Mouse (Mus musculus): ENCODE results near the gene Pam16. TPM values are rescaled to one million over a fixed set of nuclear protein-coding genes. Genes with fewer than 3 reads are reported as not detected.

The Pam16 gene
- polyA plus RNA-seq, 1 experiment from 2014 or later: 59.7 TPM

DNA sequence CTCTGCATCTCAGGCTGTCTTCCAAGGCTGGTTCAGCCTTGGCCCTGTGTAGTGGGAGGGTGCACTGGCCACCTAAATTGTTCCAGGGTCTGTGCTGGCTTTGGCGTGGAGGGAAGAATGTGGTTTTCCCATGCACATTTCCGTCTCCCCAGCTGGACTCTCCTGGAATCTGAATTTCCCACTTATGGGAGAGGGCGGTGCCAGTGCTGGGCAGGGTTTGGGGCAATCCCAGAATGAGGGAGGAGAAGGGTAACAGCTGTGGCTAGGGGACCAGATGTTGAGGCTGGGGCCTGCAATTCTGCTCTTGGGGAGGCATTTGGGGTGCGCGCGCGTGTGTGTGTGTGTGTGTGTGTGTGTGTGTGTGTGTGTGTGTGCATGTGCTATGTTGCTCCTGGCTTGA is 27.5 kb downstream of the Pam16 start:
- Histone ChIP-seq H3K4me1 (ENCODE audit: insufficient read depth) (peaks cover 15% of the 10 kb centered on the region; the same call in 1 of the 2 replicates), H3K36me3 (replicated peaks; ENCODE audit: insufficient read depth, low read length) (no peaks in the 10 kb centered on the region), H3K9ac (replicated peaks) (no peak overlapping the region), H3K9me3 (ENCODE audit: low read length) (no peaks in the 10 kb centered on the region), H3K4me3 (ENCODE audit: low read depth, low read length) (no peak overlapping the region), H3K4me2 (ENCODE audit: low read depth, low read length) (no peak overlapping the region), H3K27me3 (ENCODE audit: insufficient read depth, low read length) (peaks cover 26% of the 10 kb centered on the region), H3K27ac (ENCODE audit: low read depth) (no peak overlapping the region)
- 68% methylated on average over 7 of the region's 7 CpGs for WGBS (ENCODE audit: insufficient replicate concordance)
- TF ChIP-seq CTCF (IDR thresholded peaks at IDR 0.05; ENCODE audit: low read depth) (no peak), EP300 (IDR thresholded peaks at IDR 0.05; ENCODE audit: low read depth) (no peak)
- ATAC-seq (no peak), DNase-seq (no peak)

DNA sequence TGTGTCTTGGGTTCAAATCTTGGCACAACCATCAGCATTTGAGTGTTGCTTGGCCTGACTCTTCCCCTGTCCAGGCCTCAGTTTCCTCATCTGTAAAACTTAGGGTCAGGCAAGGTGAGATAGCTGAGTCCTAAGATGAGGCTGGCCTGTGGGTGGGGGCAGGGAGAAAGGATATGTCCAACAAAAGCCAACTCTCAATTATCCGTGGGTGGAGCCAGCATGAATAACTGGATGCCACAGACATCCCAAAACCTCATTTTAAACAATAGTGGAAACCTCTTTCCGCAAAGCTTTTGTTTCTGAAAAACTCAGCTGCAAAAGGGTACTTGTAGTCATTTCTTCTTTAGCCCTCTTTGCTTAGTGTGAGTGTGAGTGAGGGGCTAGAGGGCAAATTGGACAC is 28.0 kb downstream of the Pam16 start:
- peaks cover 10% of the 10 kb centered on the region; the same call in 1 of the 2 replicates for H3K4me1 ChIP-seq (ENCODE audit: insufficient read depth)
- WGBS (ENCODE audit: insufficient replicate concordance): 66% methylated on average over 2 of the region's 2 CpGs
- DNase-seq: no peak
- H3K9me3 ChIP-seq (ENCODE audit: low read length): no peaks in the 10 kb centered on the region
- H3K27ac ChIP-seq (ENCODE audit: low read depth): no peak overlapping the region
- H3K4me2 ChIP-seq (ENCODE audit: low read depth, low read length): no peak overlapping the region
- H3K4me3 ChIP-seq (ENCODE audit: low read depth, low read length): no peak overlapping the region
- no peak for ATAC-seq
- no peaks in the 10 kb centered on the region for H3K36me3 ChIP-seq (replicated peaks; ENCODE audit: insufficient read depth, low read length)
- H3K27me3 ChIP-seq (ENCODE audit: insufficient read depth, low read length): peaks cover 26% of the 10 kb centered on the region
- no peak for TF ChIP-seq EP300 (IDR thresholded peaks at IDR 0.05; ENCODE audit: low read depth)
- TF ChIP-seq CTCF (IDR thresholded peaks at IDR 0.05; ENCODE audit: low read depth): no peak
- H3K9ac ChIP-seq (replicated peaks): no peak overlapping the region

DNA sequence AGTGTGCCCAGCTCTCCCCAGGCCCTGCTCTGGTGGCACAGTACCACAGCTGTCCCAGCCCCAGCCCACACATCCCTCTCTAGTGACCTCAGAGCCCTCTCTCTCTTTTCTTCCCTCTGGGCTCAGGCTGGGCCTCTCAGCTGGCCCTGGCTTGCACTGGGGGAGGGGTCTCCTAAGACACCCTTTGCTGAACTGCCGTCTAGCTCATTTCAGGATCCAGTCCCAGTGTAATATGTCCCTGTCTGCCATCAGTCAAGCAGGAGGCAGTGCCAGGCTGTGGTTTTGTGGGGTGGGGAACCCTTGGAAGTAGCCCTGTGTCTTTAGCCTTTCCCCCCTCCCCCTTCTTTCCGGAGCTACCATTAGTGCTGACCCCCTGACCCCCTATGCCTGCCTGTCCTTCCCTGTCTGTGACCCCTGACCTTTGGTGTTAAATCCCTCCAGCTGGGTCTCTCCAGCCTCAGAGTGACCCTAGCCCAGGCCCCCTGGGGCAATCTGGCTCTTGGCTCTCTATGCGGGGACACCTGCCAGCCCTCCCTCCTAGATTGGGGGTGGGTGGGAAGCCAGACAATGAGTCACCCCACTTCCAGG is 28.6 kb downstream of the Pam16 start:
- WGBS (ENCODE audit: insufficient replicate concordance): 62% methylated on average over 3 of the region's 3 CpGs
- Histone ChIP-seq H3K9ac (replicated peaks) (no peak overlapping the region), H3K27me3 (ENCODE audit: insufficient read depth, low read length) (peaks cover 26% of the 10 kb centered on the region), H3K4me1 (ENCODE audit: insufficient read depth) (peaks cover 10% of the 10 kb centered on the region; the same call in 1 of the 2 replicates), H3K9me3 (ENCODE audit: low read length) (no peaks in the 10 kb centered on the region), H3K4me2 (ENCODE audit: low read depth, low read length) (peak overlapping the region; percentile 86; the same call in 1 of the 2 replicates), H3K36me3 (replicated peaks; ENCODE audit: insufficient read depth, low read length) (no peaks in the 10 kb centered on the region), H3K27ac (ENCODE audit: low read depth) (no peak overlapping the region), H3K4me3 (ENCODE audit: low read depth, low read length) (no peak overlapping the region)
- DNase-seq (no peak), ATAC-seq (no peak)
- TF ChIP-seq CTCF (IDR thresholded peaks at IDR 0.05; ENCODE audit: low read depth) (no peak), EP300 (IDR thresholded peaks at IDR 0.05; ENCODE audit: low read depth) (no peak)

DNA sequence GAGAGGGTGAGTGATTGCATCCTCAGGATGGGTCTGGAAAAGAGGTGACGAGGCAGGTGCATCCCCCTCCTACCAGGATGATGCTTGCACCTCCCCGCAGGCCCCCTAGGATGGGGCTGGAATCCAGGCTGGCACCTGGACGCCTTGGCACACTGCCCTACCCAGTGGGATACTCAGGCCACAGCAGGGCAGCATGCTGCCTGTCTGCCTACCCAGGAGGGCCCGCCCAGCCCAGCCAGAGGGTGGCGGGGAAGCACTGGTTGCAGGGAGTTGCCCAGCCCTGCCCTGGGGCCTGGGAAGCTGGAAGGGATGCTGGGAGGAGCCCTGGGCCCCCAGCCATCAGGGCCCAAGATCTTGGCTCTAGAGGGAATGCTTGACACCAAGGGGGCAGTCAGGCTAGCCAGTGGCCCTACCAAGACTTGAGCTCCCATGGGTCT is 29.2 kb downstream of the Pam16 start:
- peaks cover 10% of the 10 kb centered on the region; the same call in 1 of the 2 replicates for H3K4me1 ChIP-seq (ENCODE audit: insufficient read depth)
- TF ChIP-seq EP300 (IDR thresholded peaks at IDR 0.05; ENCODE audit: low read depth): no peak
- no peak for TF ChIP-seq CTCF (IDR thresholded peaks at IDR 0.05; ENCODE audit: low read depth)
- H3K27me3 ChIP-seq (ENCODE audit: insufficient read depth, low read length): peaks cover 26% of the 10 kb centered on the region
- peak overlapping the region; percentile 54; the same call in 1 of the 2 replicates for H3K4me3 ChIP-seq (ENCODE audit: low read depth, low read length)
- no peak overlapping the region for H3K9ac ChIP-seq (replicated peaks)
- WGBS (ENCODE audit: insufficient replicate concordance): 39% methylated on average over 4 of the region's 5 CpGs
- H3K27ac ChIP-seq (ENCODE audit: low read depth): no peak overlapping the region
- H3K9me3 ChIP-seq (ENCODE audit: low read length): no peaks in the 10 kb centered on the region
- no peak for ATAC-seq
- no peak for DNase-seq
- H3K4me2 ChIP-seq (ENCODE audit: low read depth, low read length): peak overlapping the region; percentile 86
- H3K36me3 ChIP-seq (replicated peaks; ENCODE audit: insufficient read depth, low read length): no peaks in the 10 kb centered on the region

DNA sequence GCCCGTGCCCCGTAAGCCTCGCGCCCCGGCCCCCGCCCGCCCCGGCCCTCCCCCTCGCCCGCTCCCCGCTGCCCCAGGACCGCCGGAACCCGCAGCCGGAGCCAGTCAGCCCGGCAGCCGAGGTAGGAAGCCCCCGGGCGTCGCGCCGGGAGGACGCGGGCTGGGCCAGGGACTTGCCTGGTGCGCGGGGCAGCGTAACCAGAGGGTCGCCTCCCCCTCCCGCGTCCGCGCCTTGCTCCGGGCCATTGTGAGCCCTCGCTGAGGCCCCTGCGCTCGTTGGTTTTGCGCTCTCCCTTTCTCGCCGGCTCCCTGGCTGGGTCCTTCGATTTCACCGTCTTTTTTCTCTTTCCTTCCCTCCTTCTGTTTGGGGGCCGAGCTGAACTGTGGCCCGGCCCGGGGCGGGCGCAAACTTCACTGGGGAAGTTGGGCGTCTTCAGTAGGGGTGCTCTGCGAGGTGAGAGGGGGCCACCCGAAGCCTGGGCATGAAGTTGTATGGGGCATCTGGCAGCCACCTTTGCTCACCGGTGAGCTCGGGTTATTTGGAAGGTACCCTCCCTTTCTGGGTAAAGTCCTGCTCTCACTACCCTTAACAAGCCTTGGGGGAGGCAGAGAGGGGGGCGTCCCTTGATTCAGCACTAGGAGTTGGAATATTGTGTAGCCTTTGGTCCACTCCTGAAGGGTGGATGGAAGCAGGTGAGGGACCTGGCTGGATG is 29.8 kb downstream of the Pam16 start:
- Histone ChIP-seq H3K4me2 (ENCODE audit: low read depth, low read length) (peak overlapping the region; percentile 86), H3K9ac (replicated peaks) (peak overlapping the region; percentile 54), H3K36me3 (replicated peaks; ENCODE audit: insufficient read depth, low read length) (no peaks in the 10 kb centered on the region), H3K4me1 (ENCODE audit: insufficient read depth) (peaks cover 10% of the 10 kb centered on the region; the same call in 1 of the 2 replicates), H3K9me3 (ENCODE audit: low read length) (no peaks in the 10 kb centered on the region), H3K27me3 (ENCODE audit: insufficient read depth, low read length) (peaks cover 26% of the 10 kb centered on the region), H3K4me3 (ENCODE audit: low read depth, low read length) (peak overlapping the region; percentile 54), H3K27ac (ENCODE audit: low read depth) (peak overlapping the region; percentile 37; the same call in 1 of the 2 replicates)
- 2% methylated on average over 43 of the region's 52 CpGs for WGBS (ENCODE audit: insufficient replicate concordance)
- DNase-seq (peak; percentile 39), ATAC-seq (no peak; the same call in 1 of the 2 replicates)
- TF ChIP-seq EP300 (IDR thresholded peaks at IDR 0.05; ENCODE audit: low read depth): no peak
- TF ChIP-seq CTCF (IDR thresholded peaks at IDR 0.05; ENCODE audit: low read depth): no peak

All from liver, postnatal 0 days (tissue).